Mouse (Mus musculus) liver, adult 2 months (tissue): Measurements from ENCODE around the gene Lama1.

Experiments
- CTCF ChIP-seq: fragments of 200-500 bp; IDR thresholded peaks from 2 replicates; pipeline ENCODE4 v1.5.1; 2011; ENCODE audit warnings: low read depth, low read length, control low read depth
- POLR2A ChIP-seq: fragments of 200-500 bp; IDR thresholded peaks from 2 replicates; pipeline ENCODE4 v1.6.1; 2011; ENCODE audit warnings: low read length, control low read depth; ENCODE audit not compliant: insufficient read depth; ENCODE audit errors: extremely low read depth

DNA sequence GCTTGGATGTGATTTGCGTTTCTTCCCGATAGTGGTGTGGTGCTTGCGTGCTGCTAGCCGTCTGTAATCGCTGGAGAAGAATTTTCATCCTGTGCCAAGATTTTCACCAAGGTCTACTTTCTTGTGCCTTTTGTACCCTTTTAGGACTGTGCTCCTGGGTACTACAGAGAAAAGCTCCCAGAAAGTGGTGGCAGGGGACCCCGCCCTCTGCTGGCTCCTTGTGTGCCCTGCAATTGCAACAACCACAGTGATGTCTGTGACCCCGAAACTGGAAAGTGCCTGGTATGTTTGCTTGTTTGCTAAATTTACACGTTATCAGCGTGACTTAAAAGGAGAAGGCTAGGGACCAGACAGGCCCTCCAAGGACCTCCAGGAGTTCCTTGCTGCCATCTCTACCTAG lies 79.7 kb downstream of the Lama1 start:
- TF ChIP-seq POLR2A (no peak), CTCF (peak; percentile 25; the same call in 1 of the 2 replicates)
